Mouse (Mus musculus) urinary bladder, postnatal 10 days (tissue): Measurements from ENCODE around the gene 4932438A13Rik.

Experiments used
- DNase-seq: peaks from one replicate; pipeline ENCODE4 v3.0.0; 2022; ENCODE audit warnings: low spot score

4932438A13Rik gene

GRCm38 (mm10) chr3:36918322-36918721, 55.4 kb downstream of the 4932438A13Rik start:
- no peak for DNase-seq

GRCm38 (mm10) chr3:36941572-36941971, 78.7 kb downstream of the 4932438A13Rik start:
- no peak for DNase-seq

- no peak for DNase-seq
Observed at GRCm38 (mm10) chr3:36942108-36942507, 79.2 kb downstream of the 4932438A13Rik start.

GRCm38 (mm10) chr3:36943706-36944105, 80.8 kb downstream of the 4932438A13Rik start:
- no peak for DNase-seq

- no peak for DNase-seq
Observed at GRCm38 (mm10) chr3:37037979-37038378, 175.1 kb downstream of the 4932438A13Rik start.

- DNase-seq: no peak
Observed at GRCm38 (mm10) chr3:37039811-37040210, 176.9 kb downstream of the 4932438A13Rik start.

GRCm38 (mm10) chr3:37051491-37051890, 188.6 kb downstream of the 4932438A13Rik start:
- DNase-seq: no peak

- no peak for DNase-seq
Observed at GRCm38 (mm10) chr3:37063406-37063805, 200.5 kb downstream of the 4932438A13Rik start, which contains the start of gene Adad1. Gene Adad1, plus strand, starts transcription at chr3:37063527.

GRCm38 (mm10) chr3:37073211-37073610, 210.3 kb downstream of the 4932438A13Rik start:
- DNase-seq: no peak

- no peak for DNase-seq
Observed at GRCm38 (mm10) chr3:37084860-37085259, 222.0 kb downstream of the 4932438A13Rik start.

GRCm38 (mm10) chr3:37090721-37091120, 227.8 kb downstream of the 4932438A13Rik start:
- no peak for DNase-seq
